Mouse (Mus musculus) CH12.LX (cell line): ENCODE results near the gene Mcam. TPM values are rescaled to one million over a fixed set of nuclear protein-coding genes. Genes with fewer than 3 reads are reported as not detected.

Experiments used
- DNase-seq: peaks from one replicate; pipeline ENCODE4 v3.0.0-alpha.2; 2013; ENCODE audit errors: extremely low read depth
- H3K27ac ChIP-seq: 2 replicates; pipeline ENCODE4 v1.5.1; 2012; ENCODE audit warnings: low read depth, mild to moderate bottlenecking, control low read depth, moderate library complexity; ENCODE audit not compliant: insufficient read depth
- H3K27me3 ChIP-seq: replicated peaks from 2 replicates; pipeline ENCODE3; 2012; ENCODE audit warnings: inconsistent platforms
- H3K36me3 ChIP-seq, 2 experiments: replicated peaks in 1 of 2; 2 replicates each; pipeline versions ENCODE3 to v1.6.1; 2012; ENCODE audit warnings: inconsistent platforms in 1 of 2, low read length in 1 of 2, mild to moderate bottlenecking in 1 of 2, mixed read lengths in 1 of 2, moderate library complexity in 1 of 2; ENCODE audit not compliant: control insufficient read depth in 1 of 2, insufficient read depth in 1 of 2
- H3K4me1 ChIP-seq, 2 experiments: 2 replicates each; pipeline ENCODE4 v1.6.1; 2012; ENCODE audit warnings: inconsistent platforms in 1 of 2, moderate library complexity in 1 of 2; ENCODE audit not compliant: insufficient read depth in 2 of 2, control insufficient read depth in 1 of 2
- H3K4me2 ChIP-seq: 2 replicates; pipeline ENCODE4 v1.6.1; 2012; ENCODE audit warnings: low read depth, mild to moderate bottlenecking, control low read depth; ENCODE audit not compliant: poor library complexity, insufficient read depth, severe bottlenecking
- H3K4me3 ChIP-seq, 3 experiments: fragments of 150-350 bp in 1 of 3; sonication (generic) in 1 of 3; replicated peaks in 1 of 3; 2 replicates each; pipeline versions ENCODE3 to v1.5.1; 2011 to 2012; ENCODE audit warnings: low read depth in 2 of 3, low read length in 2 of 3, mild to moderate bottlenecking in 2 of 3, moderate library complexity in 2 of 3, control low read depth in 1 of 3, improper control_type of control experiment in 1 of 3, inconsistent platforms in 1 of 3, mixed read lengths in 1 of 3; ENCODE audit not compliant: poor library complexity in 1 of 3
- H3K79me2 ChIP-seq: replicated peaks from 2 replicates; pipeline ENCODE4 v1.6.1; 2012; ENCODE audit warnings: mild to moderate bottlenecking, moderate library complexity; ENCODE audit not compliant: control insufficient read depth, poor library complexity, insufficient read depth, severe bottlenecking; ENCODE audit errors: extremely low read depth
- H3K9ac ChIP-seq: 2 replicates; pipeline ENCODE4 v1.6.1; 2012; ENCODE audit warnings: low read depth, mild to moderate bottlenecking, control low read depth, moderate library complexity; ENCODE audit not compliant: insufficient read depth
- H3K9me3 ChIP-seq: replicated peaks from 2 replicates; pipeline ENCODE3; 2012; ENCODE audit warnings: low read length, inconsistent platforms, mixed read lengths
- CTCF ChIP-seq, 2 experiments: IDR thresholded peaks in 1 of 2; conservative IDR thresholded peaks in 1 of 2; 2 replicates each; pipeline ENCODE4 v1.5.1; 2011 to 2012; ENCODE audit warnings: low read depth in 2 of 2, low read length in 2 of 2, improper control_type of control experiment in 1 of 2, inconsistent platforms in 1 of 2, mild to moderate bottlenecking in 1 of 2, moderate library complexity in 1 of 2
- E2F4 ChIP-seq: IDR thresholded peaks from 2 replicates; pipeline ENCODE4 v1.6.1; 2011; ENCODE audit warnings: low read depth, low read length, improper control_type of control experiment; ENCODE audit not compliant: insufficient replicate concordance
- GABPA ChIP-seq: IDR thresholded peaks from 2 replicates; pipeline ENCODE4 v1.6.1; 2012; ENCODE audit warnings: low read depth, low read length, improper control_type of control experiment, inconsistent platforms; ENCODE audit not compliant: insufficient replicate concordance
- KAT2A ChIP-seq: IDR thresholded peaks from 2 replicates; pipeline ENCODE4 v1.6.1; 2012; ENCODE audit warnings: low read length, improper control_type of control experiment, inconsistent platforms; ENCODE audit not compliant: insufficient replicate concordance
- MAFK ChIP-seq: IDR thresholded peaks from 2 replicates; pipeline ENCODE4 v1.6.1; 2011; ENCODE audit warnings: low read length, improper control_type of control experiment; ENCODE audit not compliant: insufficient replicate concordance
- MAX ChIP-seq: IDR thresholded peaks from 2 replicates; pipeline ENCODE4 v1.6.1; 2011; ENCODE audit warnings: low read length, improper control_type of control experiment
- MEF2A ChIP-seq: IDR thresholded peaks from 2 replicates; pipeline ENCODE4 v1.6.1; 2014; ENCODE audit warnings: low read depth, mild to moderate bottlenecking, inconsistent platforms, low read length, improper control_type of control experiment, borderline replicate concordance
- MXI1 ChIP-seq: IDR thresholded peaks from 2 replicates; pipeline ENCODE4 v1.6.1; 2011; ENCODE audit warnings: mild to moderate bottlenecking, low read depth, low read length, improper control_type of control experiment
- MYC ChIP-seq: IDR thresholded peaks from 2 replicates; pipeline ENCODE4 v1.6.1; 2011; ENCODE audit warnings: low read depth, mild to moderate bottlenecking, improper control_type of control experiment, low read length
- POLR2A ChIP-seq: IDR thresholded peaks from 2 replicates; pipeline ENCODE4 v1.6.1; 2011; ENCODE audit warnings: low read depth, mild to moderate bottlenecking, improper control_type of control experiment, low read length
- POLR2AphosphoS2 ChIP-seq: IDR thresholded peaks from 2 replicates; pipeline ENCODE4 v1.6.1; 2011; ENCODE audit warnings: low read depth, low read length, improper control_type of control experiment
- RCOR1 ChIP-seq: conservative IDR thresholded peaks from 2 replicates; pipeline ENCODE4 v1.6.1; 2012; ENCODE audit warnings: low read depth, mild to moderate bottlenecking, inconsistent platforms, low read length, improper control_type of control experiment
- SMC3 ChIP-seq: IDR thresholded peaks from 2 replicates; pipeline ENCODE4 v1.6.1; 2011; ENCODE audit warnings: low read depth, low read length, improper control_type of control experiment
- TBP ChIP-seq: conservative IDR thresholded peaks from 2 replicates; pipeline ENCODE4 v1.6.1; 2011; ENCODE audit warnings: low read depth, low read length, improper control_type of control experiment
- UBTF ChIP-seq: IDR thresholded peaks from 2 replicates; pipeline ENCODE4 v1.6.1; 2012; ENCODE audit warnings: low read depth, mild to moderate bottlenecking, inconsistent platforms, low read length, improper control_type of control experiment, moderate library complexity
- USF1 ChIP-seq: IDR thresholded peaks from 2 replicates; pipeline ENCODE4 v1.6.1; 2014; ENCODE audit warnings: low read depth, mild to moderate bottlenecking, inconsistent platforms, low read length, improper control_type of control experiment
- USF2 ChIP-seq: conservative IDR thresholded peaks from 2 replicates; pipeline ENCODE4 v1.6.1; 2011; ENCODE audit warnings: low read depth, low read length, improper control_type of control experiment
- ZC3H11A ChIP-seq: IDR thresholded peaks from 2 replicates; pipeline ENCODE4 v1.6.1; 2012; ENCODE audit warnings: low read depth, mild to moderate bottlenecking, inconsistent platforms, low read length, improper control_type of control experiment
- ZNF384 ChIP-seq: IDR thresholded peaks from 2 replicates; pipeline ENCODE4 v1.6.1; 2012; ENCODE audit warnings: low read depth, low read length, improper control_type of control experiment, inconsistent platforms
- dilution Hi-C: fragments of 300-500 bp; cut with MboI; formaldehyde crosslinking; loops from 2 replicates; pipeline ENCODE4 v1.14.3; 2020; ENCODE audit warnings: low sequenced_read_pairs; ENCODE audit not compliant: extremely low pct_unique_long_range_greater_than_20kb, extremely low pct_ligation_motif_present
- in situ Hi-C: fragments of 300-500 bp; cut with MboI; formaldehyde crosslinking; loops from 3 replicates; pipeline ENCODE4 v1.14.3; 2019; ENCODE audit warnings: low sequenced_read_pairs, low pct_ligation_motif_present, low pct_unique_long_range_greater_than_20kb, mixed read lengths
- polyA plus RNA-seq: library from polyadenylated mRNA; unstranded; fragments of >175 nt; gene quantifications from 2 replicates; pipeline ENCODE4 v1.2.1, GENCODE M21; 2012; ENCODE audit warnings: low read depth; ENCODE audit not compliant: insufficient read length
- total RNA-seq, 2 experiments: library from RNA; depleted of rRNA; stranded (reverse); fragments of 300-350 nt in 1 of 2; fragments of >200 nt in 1 of 2; gene quantifications; 2 replicates each; pipeline ENCODE4 v1.2.3; 2012 to 2014

Gene Mcam
- total and polyA plus RNA-seq, 3 experiments: 0.40 to 0.98 (median 0.56) TPM

DNA sequence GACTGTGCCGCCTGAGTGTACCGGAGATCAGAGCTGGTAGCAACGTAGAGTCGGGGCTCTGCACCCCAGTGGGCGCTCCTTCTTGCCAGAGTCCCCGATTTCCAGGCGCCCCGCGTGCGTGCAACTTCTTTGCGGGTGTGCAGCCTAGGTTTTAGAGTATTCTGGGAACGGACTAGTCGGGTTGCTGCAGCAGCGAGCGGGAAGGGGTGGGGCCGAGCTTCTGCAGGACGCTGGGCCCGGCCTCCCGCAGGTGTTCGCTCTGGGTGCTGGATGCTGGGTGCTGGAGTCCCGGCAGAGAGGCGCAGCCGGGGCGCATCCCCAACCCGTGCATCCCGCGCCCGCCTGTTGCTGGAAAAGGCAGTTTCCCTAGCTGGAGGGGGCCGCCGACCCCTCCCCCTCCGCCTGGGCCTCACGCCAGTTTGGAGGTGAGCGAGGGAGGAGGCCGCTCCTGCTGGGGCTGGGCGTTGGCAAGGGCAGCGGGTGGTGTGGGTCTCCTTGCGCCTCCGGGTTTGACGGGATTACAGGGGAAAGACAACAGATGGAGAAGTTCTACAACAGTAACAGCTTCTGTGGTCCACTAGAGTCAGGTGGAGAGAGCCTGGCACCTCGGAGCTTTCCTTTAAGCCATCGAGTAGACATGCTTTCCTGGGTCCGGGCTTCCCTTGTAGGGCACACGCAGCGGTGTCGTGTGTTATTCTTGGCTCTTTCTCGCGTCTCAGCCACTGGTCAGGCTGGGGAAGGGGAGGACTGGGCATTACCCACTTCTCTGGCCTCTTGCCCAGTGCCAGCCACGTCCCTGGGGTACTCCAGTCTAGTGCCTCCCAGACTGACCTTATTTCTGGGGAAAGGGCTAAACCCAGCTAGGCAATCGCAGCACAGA, 822 bp downstream of the Mcam start:
- Histone ChIP-seq H3K36me3 (peaks cover 0 to 7% of the 10 kb centered on the region in 2 experiments), H3K27me3 (peaks cover 58% of the 10 kb centered on the region), H3K4me1 (peaks cover 11 to 26% of the 10 kb centered on the region in 2 experiments), H3K27ac (no peak overlapping the region), H3K79me2 (no peaks in the 10 kb centered on the region), H3K4me3 (peak overlapping the region; percentile 13 to 29 (median 25)), H3K4me2 (peak overlapping the region; percentile 84), H3K9ac (no peak overlapping the region), H3K9me3 (no peaks in the 10 kb centered on the region)
- dilution Hi-C loops: no loop called here
- in situ Hi-C loops: no loop called here
- no peak for DNase-seq
- no peak for TF ChIP-seq KAT2A
- no peak for TF ChIP-seq RCOR1
- no peak for TF ChIP-seq MAFK

DNA sequence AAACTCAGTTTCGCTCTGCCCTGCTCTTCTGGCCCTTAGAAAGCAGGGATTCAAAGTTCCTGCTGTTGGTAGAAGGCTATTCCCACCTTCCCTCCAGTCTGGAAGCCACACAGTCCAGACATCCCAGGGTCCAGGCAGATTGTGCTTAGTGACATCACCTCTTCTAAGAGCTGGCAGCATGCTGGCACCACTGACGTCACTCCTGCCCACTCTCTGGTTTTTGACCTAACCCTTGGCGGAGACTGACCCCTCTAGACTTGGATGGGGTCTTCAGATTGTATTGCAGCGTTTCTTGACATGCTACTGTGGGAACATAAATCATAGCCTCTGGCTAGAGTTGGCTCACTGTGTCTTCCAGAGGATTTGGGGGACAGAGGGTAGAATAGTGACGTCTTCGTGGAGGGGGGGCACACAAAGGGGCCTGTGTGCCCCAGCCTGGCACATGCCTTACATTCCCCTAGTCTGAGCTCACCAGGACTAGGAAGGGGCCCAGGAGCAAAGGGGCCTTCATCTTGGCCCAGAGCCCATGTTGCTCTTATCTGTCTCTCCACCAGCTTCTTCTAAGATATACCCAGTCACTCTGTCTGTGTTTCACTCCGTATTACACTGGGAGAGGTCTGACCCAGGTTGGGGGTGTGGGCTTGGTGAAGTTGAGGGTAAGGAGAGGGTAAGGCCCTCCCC, 1.6 kb downstream of the Mcam start:
- Histone ChIP-seq H3K9ac (no peak overlapping the region), H3K4me3 (no peak overlapping the region)
- no peak for TF ChIP-seq USF2
- no peak for TF ChIP-seq USF1
- no peak for TF ChIP-seq ZC3H11A
- no peak for TF ChIP-seq UBTF
- TF ChIP-seq POLR2AphosphoS2: no peak
- no peak for TF ChIP-seq GABPA
- TF ChIP-seq E2F4: no peak
- no peak for TF ChIP-seq CTCF (conservative IDR thresholded peaks at IDR 0.05 in 1 of 2, IDR thresholded peaks at IDR 0.05 in 1 of 2; ENCODE audit: low read depth in 2 of 2, low read length in 2 of 2)
- no peak for TF ChIP-seq MYC
- no peak for TF ChIP-seq MXI1
- TF ChIP-seq SMC3: no peak
- no peak for TF ChIP-seq POLR2A
- TF ChIP-seq TBP: no peak
- TF ChIP-seq MAX: no peak
- no peak for TF ChIP-seq RCOR1
- no peak for TF ChIP-seq ZNF384
- no peak for TF ChIP-seq MEF2A
- TF ChIP-seq, all 38 proteins: peak for 0
- H3K4me1 ChIP-seq: peaks cover 11 to 19% of the 10 kb centered on the region in 2 experiments
- peaks cover 52% of the 10 kb centered on the region for H3K27me3 ChIP-seq
- H3K4me2 ChIP-seq: no peak overlapping the region
- DNase-seq: no peak
- H3K27ac ChIP-seq: no peak overlapping the region
- H3K36me3 ChIP-seq: peaks cover 0 to 15% of the 10 kb centered on the region in 2 experiments
- no peaks in the 10 kb centered on the region for H3K9me3 ChIP-seq
- in situ Hi-C loops (no loop called here), dilution Hi-C loops (no loop called here)
- H3K79me2 ChIP-seq: no peaks in the 10 kb centered on the region
